Mouse (Mus musculus) small intestine, adult 2 months (tissue): ENCODE data around the gene Ccpg1.

ENCODE experiments used
- CTCF ChIP-seq: fragments of 200-500 bp; IDR thresholded peaks from 2 replicates; pipeline ENCODE4 v1.5.1; 2012; ENCODE audit warnings: low read depth, mild to moderate bottlenecking, control low read depth, inconsistent platforms, low read length, moderate library complexity, mixed read lengths; ENCODE audit not compliant: insufficient replicate concordance, insufficient read length; ENCODE audit errors: extremely low read depth
- POLR2A ChIP-seq: fragments of 200-500 bp; IDR thresholded peaks from 2 replicates; pipeline ENCODE4 v1.6.1; 2012; ENCODE audit warnings: low read depth, mild to moderate bottlenecking, control low read depth, inconsistent platforms, low read length, moderate library complexity

DNA sequence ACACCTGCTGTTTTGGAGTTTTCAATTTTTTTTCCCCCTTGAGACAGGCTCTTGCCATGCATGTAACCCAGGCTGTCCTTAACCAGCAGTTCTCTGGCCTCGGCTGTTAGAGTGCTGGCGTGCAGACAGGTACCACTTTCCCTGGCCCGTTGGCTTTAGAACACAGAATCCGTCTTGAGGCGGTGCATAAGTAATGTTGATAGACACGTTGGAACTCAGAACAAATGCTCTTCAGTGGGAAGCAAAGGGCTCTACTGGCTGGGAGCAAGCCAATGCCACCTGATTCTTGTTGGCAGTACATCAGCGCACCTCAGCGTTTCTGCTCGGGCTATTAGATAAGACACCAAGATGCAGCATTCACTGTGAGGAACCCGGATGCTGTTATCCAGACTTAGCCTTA lies 34.6 kb downstream of the Ccpg1 start:
- TF ChIP-seq CTCF: no peak
- no peak for TF ChIP-seq POLR2A
